Mouse (Mus musculus): Measurements from ENCODE around the gene Ankrd24. TPM values are rescaled to one million over a fixed set of nuclear protein-coding genes. Genes with fewer than 3 reads are reported as not detected.
"Not testable (repeated sequence)": the region's sequence is repeated elsewhere in the genome, so short reads cannot be mapped to it uniquely, and the experiment has no call there.

The Ankrd24 gene
- polyA plus RNA-seq, 2 experiments, result 1.5 to 5.6 TPM

DNA sequence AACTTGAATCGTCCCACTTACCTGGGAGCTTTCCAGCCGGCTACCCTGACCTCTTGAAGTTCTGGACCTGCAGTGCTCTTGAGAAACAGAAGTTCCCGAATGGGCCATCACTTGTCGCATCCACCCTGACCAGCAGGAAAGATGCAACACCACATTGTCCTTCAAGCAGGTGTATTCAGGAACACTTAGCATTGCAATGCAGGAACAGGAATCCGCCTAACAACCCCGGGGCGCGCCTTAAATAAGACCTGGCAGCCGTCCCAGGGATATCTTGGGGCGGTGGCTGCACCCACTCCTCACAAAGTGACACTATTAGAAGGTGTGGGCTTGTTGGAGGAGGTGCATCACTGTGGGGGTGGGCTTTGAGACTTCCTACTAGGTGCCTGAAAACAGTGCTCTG lies 26.8 kb downstream of the Ankrd24 start:
- TF ChIP-seq EP300 (IDR thresholded peaks at IDR 0.05; ENCODE audit: low read depth) (no peak), CTCF (IDR thresholded peaks at IDR 0.05; ENCODE audit: low read depth) (no peak)
- H3K4me3 ChIP-seq (ENCODE audit: insufficient read depth in 1 of 2, low read depth in 2 of 2, low read length in 2 of 2), result no peak overlapping the region

GRCm38 (mm10) chr10:81656174-81656573 lies 27.8 kb downstream of the Ankrd24 start:
- no peak for DNase-seq (ENCODE audit: low read depth in 3 of 3, low spot score in 3 of 3)
- H3K36me3 ChIP-seq (replicated peaks; ENCODE audit: control insufficient read depth, insufficient read depth, low read depth), result peaks cover 2% of the 10 kb centered on the region; the same call in 1 of the 2 replicates
- H3K27me3 ChIP-seq (ENCODE audit: control insufficient read depth, insufficient read depth, low read length), result no peaks in the 10 kb centered on the region
- 80% methylated on average over 2 of the region's 2 CpGs for WGBS (ENCODE audit: insufficient replicate concordance)
- ATAC-seq (ENCODE audit: insufficient read depth), result no peak
- TF ChIP-seq EP300 (IDR thresholded peaks at IDR 0.05; ENCODE audit: low read depth) (no peak), CTCF (IDR thresholded peaks at IDR 0.05; ENCODE audit: low read depth) (no peak)
- H3K4me2 ChIP-seq (ENCODE audit: low read depth), result no peak overlapping the region
- no peak overlapping the region for H3K27ac ChIP-seq
- no peak overlapping the region for H3K4me3 ChIP-seq (ENCODE audit: insufficient read depth in 1 of 2, low read depth in 2 of 2, low read length in 2 of 2)
- peaks cover 2% of the 10 kb centered on the region; the same call in 1 of the 2 replicates for H3K9me3 ChIP-seq (ENCODE audit: control insufficient read depth, low read length)
- no peak overlapping the region for H3K9ac ChIP-seq (replicated peaks)
- H3K4me1 ChIP-seq (replicated peaks; ENCODE audit: control insufficient read depth in 2 of 2, insufficient read depth in 2 of 2, low read length in 1 of 2), result no peaks in the 10 kb centered on the region

More for the DNA sequence above, 26.8 kb downstream of the Ankrd24 start:
- WGBS (ENCODE audit: insufficient replicate concordance), result 83% methylated on average over 10 of the region's 10 CpGs
- Histone ChIP-seq H3K27me3 (ENCODE audit: control insufficient read depth, insufficient read depth, low read length) (no peaks in the 10 kb centered on the region), H3K9me3 (ENCODE audit: control insufficient read depth, low read length) (peaks cover 2% of the 10 kb centered on the region; the same call in 1 of the 2 replicates), H3K27ac (no peak overlapping the region), H3K4me1 (replicated peaks; ENCODE audit: control insufficient read depth in 2 of 2, insufficient read depth in 2 of 2, low read length in 1 of 2) (peaks cover 0 to 5% of the 10 kb centered on the region in 2 experiments; a peak in 3 of 4 replicates), H3K9ac (replicated peaks) (no peak overlapping the region), H3K4me2 (ENCODE audit: low read depth) (no peak overlapping the region), H3K36me3 (replicated peaks; ENCODE audit: control insufficient read depth, insufficient read depth, low read depth) (peaks cover 2% of the 10 kb centered on the region; the same call in 1 of the 2 replicates)
- ATAC-seq (ENCODE audit: insufficient read depth) (no peak), DNase-seq (ENCODE audit: low read depth in 3 of 3, low spot score in 3 of 3) (no peak)

- not testable (repeated sequence) for H3K4me1 ChIP-seq (replicated peaks; ENCODE audit: control insufficient read depth in 2 of 2, insufficient read depth in 2 of 2, low read length in 1 of 2); ATAC-seq (ENCODE audit: insufficient read depth); H3K27ac ChIP-seq; DNase-seq (ENCODE audit: low read depth in 3 of 3, low spot score in 3 of 3); H3K4me3 ChIP-seq (ENCODE audit: insufficient read depth in 1 of 2, low read depth in 2 of 2, low read length in 2 of 2); H3K36me3 ChIP-seq (replicated peaks; ENCODE audit: control insufficient read depth, insufficient read depth, low read depth); H3K4me2 ChIP-seq (ENCODE audit: low read depth); H3K27me3 ChIP-seq (ENCODE audit: control insufficient read depth, insufficient read depth, low read length); H3K9ac ChIP-seq (replicated peaks); H3K9me3 ChIP-seq (ENCODE audit: control insufficient read depth, low read length)
- no CpG with 5 or more reads among the region's 18 CpGs for WGBS (ENCODE audit: insufficient replicate concordance)
Measured at GRCm38 (mm10) chr10:81687114-81687513, 58.8 kb downstream of the Ankrd24 start.

Other genes starting within 250 kb of the Ankrd24 start
- 29.8 and 32.2 TPM in 2 replicates for gene Dohh, start 244.1 kb upstream of the Ankrd24 start, polyA plus RNA-seq (2012; rRNA removed)
- 35.0 and 39.7 TPM in 2 replicates for gene Dohh, start 244.1 kb upstream of the Ankrd24 start, polyA plus RNA-seq (2014; fragmentation: Nextera tagmentation; extraction: Ambion mirVana)
- 1.0 and 1.7 TPM in 2 replicates for gene Gm48551, start 244.1 kb upstream of the Ankrd24 start, polyA plus RNA-seq (2012; rRNA removed)
- gene Gm48551, start 244.1 kb upstream of the Ankrd24 start, polyA plus RNA-seq (2014; fragmentation: Nextera tagmentation; extraction: Ambion mirVana), result 0.37 and 0.47 TPM in 2 replicates
- 0.78 and 0.90 TPM in 2 replicates for gene Gm48552, start 239.5 kb upstream of the Ankrd24 start, polyA plus RNA-seq (2012; rRNA removed)
- gene Gm48552, start 239.5 kb upstream of the Ankrd24 start, polyA plus RNA-seq (2014; fragmentation: Nextera tagmentation; extraction: Ambion mirVana), result 0.21 and 0.36 TPM in 2 replicates
- gene Smim24, start 235.5 kb upstream of the Ankrd24 start, polyA plus RNA-seq (2012; rRNA removed), result 1.6 and 1.9 TPM in 2 replicates
- gene Smim24, start 235.5 kb upstream of the Ankrd24 start, polyA plus RNA-seq (2014; fragmentation: Nextera tagmentation; extraction: Ambion mirVana), result 1.7 and 1.8 TPM in 2 replicates
- gene Nfic, start 172.9 kb upstream of the Ankrd24 start, polyA plus RNA-seq (2012; rRNA removed), result 1.2 and 1.3 TPM in 2 replicates
- 4.6 and 7.3 TPM in 2 replicates for gene Nfic, start 172.9 kb upstream of the Ankrd24 start, polyA plus RNA-seq (2014; fragmentation: Nextera tagmentation; extraction: Ambion mirVana)
- gene Celf5, start 145.8 kb upstream of the Ankrd24 start, polyA plus RNA-seq (2012; rRNA removed), result 0.02 and 0.32 TPM in 2 replicates
- gene Celf5, start 145.8 kb upstream of the Ankrd24 start, polyA plus RNA-seq (2014; fragmentation: Nextera tagmentation; extraction: Ambion mirVana), result not detected in 2 replicates
- 55.7 and 71.3 TPM in 2 replicates for gene Ncln, start 132.1 kb upstream of the Ankrd24 start, polyA plus RNA-seq (2012; rRNA removed)
- gene Ncln, start 132.1 kb upstream of the Ankrd24 start, polyA plus RNA-seq (2014; fragmentation: Nextera tagmentation; extraction: Ambion mirVana), result 23.7 and 29.4 TPM in 2 replicates
- gene S1pr4, start 128.4 kb upstream of the Ankrd24 start, polyA plus RNA-seq (2012; rRNA removed), result 1.5 and 1.8 TPM in 2 replicates
- gene S1pr4, start 128.4 kb upstream of the Ankrd24 start, polyA plus RNA-seq (2014; fragmentation: Nextera tagmentation; extraction: Ambion mirVana), result 1.4 and 1.5 TPM in 2 replicates
- 4.2 and 4.6 TPM in 2 replicates for gene Gna15, start 104.3 kb upstream of the Ankrd24 start, polyA plus RNA-seq (2012; rRNA removed)
- gene Gna15, start 104.3 kb upstream of the Ankrd24 start, polyA plus RNA-seq (2014; fragmentation: Nextera tagmentation; extraction: Ambion mirVana), result 3.2 and 4.7 TPM in 2 replicates
- 14.8 and 17.0 TPM in 2 replicates for gene Gna11, start 83.3 kb upstream of the Ankrd24 start, polyA plus RNA-seq (2012; rRNA removed)
- gene Gna11, start 83.3 kb upstream of the Ankrd24 start, polyA plus RNA-seq (2014; fragmentation: Nextera tagmentation; extraction: Ambion mirVana), result 17.3 and 17.4 TPM in 2 replicates
- 113 and 134 TPM in 2 replicates for gene Aes, start 69.1 kb upstream of the Ankrd24 start, polyA plus RNA-seq (2012; rRNA removed)
- gene Aes, start 69.1 kb upstream of the Ankrd24 start, polyA plus RNA-seq (2014; fragmentation: Nextera tagmentation; extraction: Ambion mirVana), result 139 and 156 TPM in 2 replicates
- 5.2 and 6.5 TPM in 2 replicates for gene Tle2, start 54.0 kb upstream of the Ankrd24 start, polyA plus RNA-seq (2012; rRNA removed)
- 0.82 and 0.90 TPM in 2 replicates for gene Tle2, start 54.0 kb upstream of the Ankrd24 start, polyA plus RNA-seq (2014; fragmentation: Nextera tagmentation; extraction: Ambion mirVana)
- gene Tle6, start 27.5 kb upstream of the Ankrd24 start, polyA plus RNA-seq (2012; rRNA removed), result 4.5 and 4.8 TPM in 2 replicates
- gene Tle6, start 27.5 kb upstream of the Ankrd24 start, polyA plus RNA-seq (2014; fragmentation: Nextera tagmentation; extraction: Ambion mirVana), result 5.6 and 5.8 TPM in 2 replicates
- gene BC025920, start 22.3 kb upstream of the Ankrd24 start, polyA plus RNA-seq (2012; rRNA removed), result 2.3 and 2.4 TPM in 2 replicates
- gene BC025920, start 22.3 kb upstream of the Ankrd24 start, polyA plus RNA-seq (2014; fragmentation: Nextera tagmentation; extraction: Ambion mirVana), result 0.11 and 0.34 TPM in 2 replicates
- 8.1 and 9.0 TPM in 2 replicates for gene Sirt6, start 743 bp upstream of the Ankrd24 start, polyA plus RNA-seq (2012; rRNA removed)
- gene Sirt6, start 743 bp upstream of the Ankrd24 start, polyA plus RNA-seq (2014; fragmentation: Nextera tagmentation; extraction: Ambion mirVana), result 5.3 and 5.9 TPM in 2 replicates
- gene Gm10778, start 20.5 kb downstream of the Ankrd24 start, polyA plus RNA-seq (2012; rRNA removed), result 0.31 and 0.97 TPM in 2 replicates
- gene Gm10778, start 20.5 kb downstream of the Ankrd24 start, polyA plus RNA-seq (2014; fragmentation: Nextera tagmentation; extraction: Ambion mirVana), result 0.67 and 1.5 TPM in 2 replicates
- 0.90 and 1.4 TPM in 2 replicates for gene Zfp433, start 76.3 kb downstream of the Ankrd24 start, polyA plus RNA-seq (2012; rRNA removed)
- 3.1 and 5.0 TPM in 2 replicates for gene Zfp433, start 76.3 kb downstream of the Ankrd24 start, polyA plus RNA-seq (2014; fragmentation: Nextera tagmentation; extraction: Ambion mirVana)
- 0.23 and 0.42 TPM in 2 replicates for gene Gm3055, start 142.6 kb downstream of the Ankrd24 start, polyA plus RNA-seq (2012; rRNA removed)
- gene Gm3055, start 142.6 kb downstream of the Ankrd24 start, polyA plus RNA-seq (2014; fragmentation: Nextera tagmentation; extraction: Ambion mirVana), result 0.77 and 1.5 TPM in 2 replicates
- 0.03 and 0.22 TPM in 2 replicates for gene Gm4767, start 183.6 kb downstream of the Ankrd24 start, polyA plus RNA-seq (2012; rRNA removed)
- 1.00 and 1.1 TPM in 2 replicates for gene Gm4767, start 183.6 kb downstream of the Ankrd24 start, polyA plus RNA-seq (2014; fragmentation: Nextera tagmentation; extraction: Ambion mirVana)
- gene Gm32687, start 235.4 kb downstream of the Ankrd24 start, polyA plus RNA-seq (2012; rRNA removed), result 0.19 and 0.80 TPM in 2 replicates
- gene Gm32687, start 235.4 kb downstream of the Ankrd24 start, polyA plus RNA-seq (2014; fragmentation: Nextera tagmentation; extraction: Ambion mirVana), result 2.2 and 2.8 TPM in 2 replicates

Measured in liver, embryonic 14.5 days (tissue).